Mouse (Mus musculus) T-helper 1 cell (primary cell): ENCODE results near the gene Rundc3b.

ENCODE experiments used
- in situ Hi-C: fragments of 300-600 bp; cut with MboI, MseI; formaldehyde crosslinking; loops from one replicate; pipeline ENCODE4 v1.15.1; 2025; ENCODE audit warnings: high pct_unique_total_duplicates

The Rundc3b gene

GRCm38 (mm10) chr5:8489471-8490110 is 133.2 kb downstream of the Rundc3b start:
- in situ Hi-C loops, result loop anchor here (5.0 kb wide), 1 partner anchor 343 kb away; no protein-coding TSS in a partner anchor

DNA sequence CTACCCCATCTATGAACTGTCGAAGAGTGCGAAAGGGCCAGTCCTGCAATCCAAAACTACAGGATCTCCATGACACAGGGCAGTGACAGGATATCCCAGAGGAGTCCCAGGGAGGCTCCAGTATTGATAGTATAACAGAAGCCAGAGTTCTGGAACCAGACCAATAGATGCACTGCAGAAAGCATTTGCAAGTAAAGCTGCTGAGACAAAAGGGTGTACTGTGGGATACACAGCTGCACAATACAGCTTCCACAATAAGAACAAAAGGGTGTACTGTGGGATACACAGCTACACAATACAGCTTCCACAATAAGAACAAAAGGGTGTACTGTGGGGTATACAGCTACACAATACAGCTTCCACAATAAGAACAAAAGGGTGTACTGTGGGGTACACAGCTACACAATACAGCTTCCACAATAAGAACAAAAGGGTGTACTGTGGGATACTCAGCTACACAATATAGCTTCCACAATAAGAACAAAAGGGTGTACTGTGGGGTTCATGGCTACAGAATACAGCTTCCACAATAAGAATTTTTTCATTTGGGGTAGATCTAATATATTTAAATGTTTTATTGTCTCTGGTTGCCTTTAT is 134.0 kb downstream of the Rundc3b start:
- in situ Hi-C loops, result loop anchor here (5.0 kb wide), 1 partner anchor 344 kb away; no protein-coding TSS in a partner anchor

- in situ Hi-C loops, result loop anchor here (5.0 kb wide), 1 partner anchor 344 kb away; no protein-coding TSS in a partner anchor
Measured at GRCm38 (mm10) chr5:8487989-8488700, 134.6 kb downstream of the Rundc3b start.

DNA sequence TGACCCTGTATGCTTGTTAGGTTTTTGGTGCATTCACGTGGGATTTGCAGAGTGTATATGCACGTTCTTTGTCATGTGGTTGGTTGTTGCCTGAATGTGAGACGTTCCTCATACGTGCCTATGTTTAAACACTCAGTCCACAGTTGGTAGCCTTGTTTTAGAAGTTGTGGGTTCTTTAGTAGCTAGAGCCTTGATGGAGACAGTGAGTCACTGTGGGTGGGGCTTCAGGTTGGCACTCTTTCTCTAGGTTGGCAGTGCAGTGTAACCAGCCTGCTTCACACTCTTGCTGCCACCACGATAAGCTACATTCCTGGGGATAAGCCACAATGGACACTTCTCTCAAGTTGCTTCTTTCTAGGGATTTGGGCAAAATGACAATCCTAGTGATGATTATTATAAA is 166.2 kb downstream of the Rundc3b start:
- in situ Hi-C loops, result no loop called here

DNA sequence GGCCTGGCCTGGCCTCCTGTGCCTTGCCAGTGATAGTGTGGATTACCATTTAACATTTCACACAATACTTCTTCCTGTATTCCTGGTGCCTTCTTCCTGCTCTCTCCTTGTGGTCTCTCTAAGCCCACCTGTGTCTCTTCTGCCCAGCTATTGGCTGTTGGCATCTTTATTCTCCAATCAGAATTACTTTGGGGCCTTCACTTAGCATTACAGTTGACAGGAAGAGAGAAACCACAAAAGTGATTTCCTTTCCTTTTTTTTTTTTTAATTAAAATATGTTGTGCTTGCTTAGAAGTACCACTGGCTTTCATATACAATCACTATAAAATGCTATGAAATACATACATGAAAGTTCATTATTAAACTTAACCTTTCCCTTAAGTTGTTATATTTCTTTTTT is 167.2 kb downstream of the Rundc3b start:
- in situ Hi-C loops, result no loop called here
